Mouse (Mus musculus): ENCODE measurements around the gene Vps13d.

Vps13d gene

GRCm38 (mm10) chr4:144978039-144978438 is 216.8 kb downstream of the Vps13d start:
- in situ Hi-C loops (cut with MseI, MboI): no loop called here

GRCm38 (mm10) chr4:144977057-144977456 is 217.7 kb downstream of the Vps13d start:
- in situ Hi-C loops (cut with MseI, MboI): no loop called here

- in situ Hi-C loops (cut with MseI, MboI): no loop called here
These were observed 219.3 kb downstream of the Vps13d start for GRCm38 (mm10) chr4:144975505-144975904.

- in situ Hi-C loops (cut with MseI, MboI): no loop called here
These were observed 220.3 kb downstream of the Vps13d start for GRCm38 (mm10) chr4:144974458-144974857.

- in situ Hi-C loops (cut with MseI, MboI): no loop called here
These were observed 221.7 kb downstream of the Vps13d start for GRCm38 (mm10) chr4:144972948-144973720.

GRCm38 (mm10) chr4:144971048-144971447 is 223.8 kb downstream of the Vps13d start:
- in situ Hi-C loops (cut with MseI, MboI): no loop called here

- in situ Hi-C loops (cut with MseI, MboI): no loop called here
These were observed 225.8 kb downstream of the Vps13d start for GRCm38 (mm10) chr4:144969030-144969429.

- in situ Hi-C loops (cut with MseI, MboI): no loop called here
These were observed 226.4 kb downstream of the Vps13d start for GRCm38 (mm10) chr4:144968371-144968770.

- in situ Hi-C loops (cut with MseI, MboI): no loop called here
These were observed 229.6 kb downstream of the Vps13d start for GRCm38 (mm10) chr4:144965255-144965654.

GRCm38 (mm10) chr4:144961696-144962095 is 233.1 kb downstream of the Vps13d start:
- in situ Hi-C loops (cut with MseI, MboI): no loop called here

- in situ Hi-C loops (cut with MseI, MboI): no loop called here
These were observed 233.6 kb downstream of the Vps13d start for GRCm38 (mm10) chr4:144961232-144961631.

GRCm38 (mm10) chr4:144960188-144960904 is 234.5 kb downstream of the Vps13d start:
- in situ Hi-C loops (cut with MseI, MboI): no loop called here

- in situ Hi-C loops (cut with MseI, MboI): no loop called here
These were observed 237.1 kb downstream of the Vps13d start for GRCm38 (mm10) chr4:144957721-144958120.

- in situ Hi-C loops (cut with MseI, MboI): no loop called here
These were observed 237.6 kb downstream of the Vps13d start for GRCm38 (mm10) chr4:144957186-144957585.

GRCm38 (mm10) chr4:144956293-144956692 is 238.5 kb downstream of the Vps13d start:
- in situ Hi-C loops (cut with MseI, MboI): no loop called here

- in situ Hi-C loops (cut with MseI, MboI): no loop called here
These were observed 238.9 kb downstream of the Vps13d start for GRCm38 (mm10) chr4:144955863-144956262.

GRCm38 (mm10) chr4:144953421-144953820 is 241.4 kb downstream of the Vps13d start:
- in situ Hi-C loops (cut with MseI, MboI): no loop called here

GRCm38 (mm10) chr4:144951859-144952258 is 242.9 kb downstream of the Vps13d start:
- in situ Hi-C loops (cut with MseI, MboI): no loop called here

GRCm38 (mm10) chr4:144950883-144951282 is 243.9 kb downstream of the Vps13d start:
- in situ Hi-C loops (cut with MseI, MboI): no loop called here

GRCm38 (mm10) chr4:144950327-144950711 is 244.5 kb downstream of the Vps13d start:
- in situ Hi-C loops (cut with MseI, MboI): no loop called here

GRCm38 (mm10) chr4:144949441-144950326 is 245.1 kb downstream of the Vps13d start:
- in situ Hi-C loops (cut with MseI, MboI): no loop called here
